Mouse (Mus musculus) heart, adult 2 months (tissue): Measurements from ENCODE around the gene Snx33.
"Not testable (repeated sequence)": the region's sequence is repeated elsewhere in the genome, so short reads cannot be mapped to it uniquely, and the experiment has no call there.

Source experiments
- CTCF ChIP-seq: fragments of 200-600 bp; IDR thresholded peaks from 2 replicates; pipeline ENCODE4 v1.8.1; 2022; ENCODE audit warnings: antibody characterized with exemption, mild to moderate bottlenecking, moderate library complexity
- EP300 ChIP-seq: fragments of 200-500 bp; IDR thresholded peaks from 2 replicates; pipeline ENCODE4 v1.6.1; 2011; ENCODE audit warnings: low read depth, low read length, control low read depth; ENCODE audit not compliant: insufficient read depth
- POLR2A ChIP-seq: fragments of 200-500 bp; IDR thresholded peaks from 2 replicates; pipeline ENCODE4 v1.6.1; 2011; ENCODE audit warnings: mild to moderate bottlenecking, low read depth, low read length, control low read depth; ENCODE audit not compliant: insufficient read depth

DNA sequence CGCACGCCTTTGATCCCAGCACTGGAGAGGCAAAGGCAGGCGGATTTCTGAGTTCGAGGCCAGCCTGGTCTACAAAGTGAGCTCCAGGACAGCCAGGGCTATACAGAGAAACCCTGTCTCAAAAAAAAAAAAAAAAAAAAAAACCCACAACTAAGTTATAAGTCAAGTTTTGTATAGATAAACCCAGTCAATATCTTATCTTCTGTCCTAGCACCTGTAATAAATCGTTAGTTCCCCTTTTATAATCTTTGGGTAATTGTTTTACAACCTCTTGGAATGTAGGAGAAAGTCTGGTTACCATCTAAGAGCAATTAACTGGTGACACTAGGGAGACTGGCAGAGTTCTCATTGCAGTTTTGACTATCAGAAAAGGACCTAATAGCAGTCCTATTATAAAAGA is 20.5 kb upstream of the Snx33 start:
- TF ChIP-seq CTCF, POLR2A, EP300: not testable (repeated sequence)
